Mouse (Mus musculus): ENCODE data around the gene Chn2. TPM values are rescaled to one million over a fixed set of nuclear protein-coding genes. Genes with fewer than 3 reads are reported as not detected.
A peak's percentile ranks its signal among the peaks of the same experiment; 100 is the strongest.

Gene Chn2
- total and polyA plus RNA-seq, 3 experiments, result not detected

DNA sequence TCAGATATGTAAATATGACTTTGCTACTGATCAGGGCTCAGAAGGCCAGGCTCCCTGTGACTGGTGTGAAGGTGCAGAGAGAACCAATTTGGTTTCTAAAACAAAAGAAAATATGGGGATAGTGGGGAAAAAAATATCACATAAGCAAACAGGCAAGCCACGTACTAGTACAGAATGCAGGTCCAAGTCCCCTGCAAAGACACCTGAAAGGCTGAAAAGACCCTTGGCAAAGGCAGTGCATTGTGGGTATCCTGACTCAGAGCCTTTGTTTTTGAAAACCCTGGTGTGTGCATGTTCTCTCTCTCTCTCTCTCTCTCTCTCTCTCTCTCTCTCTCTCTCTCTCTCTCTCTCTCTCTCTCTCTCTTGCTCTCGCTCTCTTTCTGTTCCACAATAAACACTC lies 80.1 kb downstream of the Chn2 start:
- dilution Hi-C loops (cut with MboI; ENCODE audit: extremely low pct_ligation_motif_present, extremely low pct_unique_long_range_greater_than_20kb, low sequenced_read_pairs), result no loop called here
- H3K27ac ChIP-seq (ENCODE audit: insufficient read depth, low read depth), result no peak overlapping the region
- no peaks in the 10 kb centered on the region for H3K27me3 ChIP-seq (replicated peaks)
- H3K4me2 ChIP-seq (ENCODE audit: insufficient read depth, low read depth, poor library complexity, severe bottlenecking), result no peak overlapping the region
- H3K4me1 ChIP-seq (ENCODE audit: control insufficient read depth in 1 of 2, insufficient read depth in 2 of 2), result peaks cover 21 to 50% of the 10 kb centered on the region in 2 experiments
- no peaks in the 10 kb centered on the region for H3K79me2 ChIP-seq (replicated peaks; ENCODE audit: control insufficient read depth, extremely low read depth, insufficient read depth, poor library complexity, severe bottlenecking)
- no peak for DNase-seq (ENCODE audit: extremely low read depth)
- H3K9ac ChIP-seq (ENCODE audit: insufficient read depth, low read depth), result no peak overlapping the region
- in situ Hi-C loops (cut with MboI; ENCODE audit: low pct_ligation_motif_present, low pct_unique_long_range_greater_than_20kb, low sequenced_read_pairs), result no loop called here
- TF ChIP-seq RAD21 (IDR thresholded peaks at IDR 0.05; ENCODE audit: low read depth, low read length) (no peak), HCFC1 (IDR thresholded peaks at IDR 0.05; ENCODE audit: low read depth, low read length) (no peak), USF1 (IDR thresholded peaks at IDR 0.05; ENCODE audit: low read depth, low read length) (no peak), MAFK (IDR thresholded peaks at IDR 0.05; ENCODE audit: insufficient replicate concordance, low read length) (no peak), ZKSCAN1 (IDR thresholded peaks at IDR 0.05; ENCODE audit: borderline replicate concordance, low read depth, low read length) (no peak), E2F4 (IDR thresholded peaks at IDR 0.05; ENCODE audit: insufficient replicate concordance, low read depth, low read length) (no peak)
- H3K36me3 ChIP-seq (replicated peaks in 1 of 2; ENCODE audit: control insufficient read depth in 1 of 2, insufficient read depth in 1 of 2, low read length in 1 of 2), result no peaks in the 10 kb centered on the region
- H3K9me3 ChIP-seq (replicated peaks; ENCODE audit: low read length), result no peaks in the 10 kb centered on the region
- no peak overlapping the region for H3K4me3 ChIP-seq (replicated peaks in 1 of 3; ENCODE audit: low read depth in 2 of 3, low read length in 2 of 3, poor library complexity in 1 of 3)

DNA sequence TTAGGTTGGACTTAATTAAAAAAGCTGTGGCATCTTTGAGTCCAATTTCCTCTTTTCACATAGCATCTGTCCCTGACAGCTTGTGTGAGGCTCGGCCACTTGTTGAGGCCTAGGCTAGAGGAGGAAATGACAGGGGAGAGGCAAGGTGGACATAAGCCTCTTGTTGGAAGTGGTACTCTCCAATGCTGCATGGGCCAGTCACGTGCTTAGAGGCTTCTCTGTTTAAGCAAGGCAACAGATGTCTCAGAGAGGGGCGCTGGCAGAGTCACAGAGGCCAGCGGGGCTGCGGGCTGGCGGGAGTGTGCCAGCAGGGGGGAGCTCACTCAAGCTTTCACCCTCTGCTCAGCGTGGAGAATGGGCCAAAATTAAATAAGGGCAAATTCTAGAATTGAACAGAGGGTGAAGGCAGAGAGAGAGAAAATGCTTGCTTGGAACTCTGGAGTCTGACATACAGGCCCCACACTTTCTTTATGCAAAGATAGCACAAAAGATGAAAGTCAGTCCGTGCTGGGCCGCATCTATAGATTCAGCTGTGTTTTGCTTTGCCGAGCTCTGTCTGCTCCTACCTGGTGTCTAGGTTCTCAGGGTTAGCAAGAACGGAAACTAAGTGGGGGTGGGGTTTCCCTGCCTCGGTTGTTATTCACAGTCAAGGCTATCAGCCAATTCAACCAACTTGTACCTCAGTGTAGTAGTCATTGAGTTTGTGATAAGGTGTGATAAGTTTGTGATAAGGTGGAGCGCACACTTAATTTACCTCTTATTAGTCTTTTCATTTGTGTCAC lies 80.7 kb downstream of the Chn2 start:
- no peaks in the 10 kb centered on the region for H3K79me2 ChIP-seq (replicated peaks; ENCODE audit: control insufficient read depth, extremely low read depth, insufficient read depth, poor library complexity, severe bottlenecking)
- no peak overlapping the region for H3K4me2 ChIP-seq (ENCODE audit: insufficient read depth, low read depth, poor library complexity, severe bottlenecking)
- H3K4me1 ChIP-seq (ENCODE audit: control insufficient read depth in 1 of 2, insufficient read depth in 2 of 2), result peaks cover 21 to 50% of the 10 kb centered on the region in 2 experiments
- H3K36me3 ChIP-seq (replicated peaks in 1 of 2; ENCODE audit: control insufficient read depth in 1 of 2, insufficient read depth in 1 of 2, low read length in 1 of 2), result no peaks in the 10 kb centered on the region
- no peak overlapping the region for H3K9ac ChIP-seq (ENCODE audit: insufficient read depth, low read depth)
- no peak for TF ChIP-seq CHD1 (IDR thresholded peaks at IDR 0.05; ENCODE audit: low read depth, low read length)
- peak; percentile 69 for TF ChIP-seq BHLHE40 (IDR thresholded peaks at IDR 0.05; ENCODE audit: low read depth, low read length)
- TF ChIP-seq IRF4 (IDR thresholded peaks at IDR 0.05; ENCODE audit: low read depth, low read length), result no peak
- TF ChIP-seq MAX (IDR thresholded peaks at IDR 0.05; ENCODE audit: low read length), result no peak
- DNase-seq (ENCODE audit: extremely low read depth), result no peak
- no peaks in the 10 kb centered on the region for H3K27me3 ChIP-seq (replicated peaks)
- no peaks in the 10 kb centered on the region for H3K9me3 ChIP-seq (replicated peaks; ENCODE audit: low read length)
- no peak overlapping the region for H3K27ac ChIP-seq (ENCODE audit: insufficient read depth, low read depth)
- no peak overlapping the region for H3K4me3 ChIP-seq (replicated peaks in 1 of 3; ENCODE audit: low read depth in 2 of 3, low read length in 2 of 3, poor library complexity in 1 of 3)
- dilution Hi-C loops (cut with MboI; ENCODE audit: extremely low pct_ligation_motif_present, extremely low pct_unique_long_range_greater_than_20kb, low sequenced_read_pairs) (no loop called here), in situ Hi-C loops (cut with MboI; ENCODE audit: low pct_ligation_motif_present, low pct_unique_long_range_greater_than_20kb, low sequenced_read_pairs) (no loop called here)

DNA sequence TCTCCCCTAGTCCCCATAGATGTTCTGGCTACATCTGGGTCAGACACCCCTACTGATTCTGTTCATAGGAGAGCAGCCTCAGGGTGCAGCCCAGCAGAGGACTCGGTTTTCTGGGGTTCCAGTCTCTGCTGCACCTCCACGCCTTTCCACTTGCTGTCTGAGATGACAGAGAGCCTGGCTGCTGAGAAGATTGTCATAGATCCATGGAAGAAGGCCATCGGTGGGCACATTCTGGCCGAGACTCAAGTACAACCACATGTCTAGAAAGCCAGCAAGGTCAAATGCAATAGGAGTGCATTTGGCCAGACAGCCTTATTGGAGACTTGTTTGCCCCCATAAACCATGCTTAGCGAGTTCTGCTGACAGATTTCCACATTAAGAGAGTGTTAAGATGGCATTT lies 81.5 kb downstream of the Chn2 start:
- in situ Hi-C loops (cut with MboI; ENCODE audit: low pct_ligation_motif_present, low pct_unique_long_range_greater_than_20kb, low sequenced_read_pairs) (no loop called here), dilution Hi-C loops (cut with MboI; ENCODE audit: extremely low pct_ligation_motif_present, extremely low pct_unique_long_range_greater_than_20kb, low sequenced_read_pairs) (no loop called here)
- Histone ChIP-seq H3K4me3 (replicated peaks in 1 of 3; ENCODE audit: low read depth in 2 of 3, low read length in 2 of 3, poor library complexity in 1 of 3) (no peak overlapping the region), H3K4me1 (ENCODE audit: control insufficient read depth in 1 of 2, insufficient read depth in 2 of 2) (peaks cover 21 to 46% of the 10 kb centered on the region in 2 experiments), H3K27me3 (replicated peaks) (no peaks in the 10 kb centered on the region), H3K36me3 (replicated peaks in 1 of 2; ENCODE audit: control insufficient read depth in 1 of 2, insufficient read depth in 1 of 2, low read length in 1 of 2) (no peaks in the 10 kb centered on the region), H3K79me2 (replicated peaks; ENCODE audit: control insufficient read depth, extremely low read depth, insufficient read depth, poor library complexity, severe bottlenecking) (no peaks in the 10 kb centered on the region), H3K9me3 (replicated peaks; ENCODE audit: low read length) (no peaks in the 10 kb centered on the region), H3K4me2 (ENCODE audit: insufficient read depth, low read depth, poor library complexity, severe bottlenecking) (no peak overlapping the region), H3K27ac (ENCODE audit: insufficient read depth, low read depth) (no peak overlapping the region), H3K9ac (ENCODE audit: insufficient read depth, low read depth) (no peak overlapping the region)
- TF ChIP-seq JUND (conservative IDR thresholded peaks at IDR 0.05; ENCODE audit: low read depth, low read length) (no peak), IRF4 (IDR thresholded peaks at IDR 0.05; ENCODE audit: low read depth, low read length) (no peak), MAX (IDR thresholded peaks at IDR 0.05; ENCODE audit: low read length) (no peak), POLR2AphosphoS2 (IDR thresholded peaks at IDR 0.05; ENCODE audit: low read depth, low read length) (no peak), MAZ (IDR thresholded peaks at IDR 0.05; ENCODE audit: low read depth, low read length) (no peak), KAT2A (IDR thresholded peaks at IDR 0.05; ENCODE audit: insufficient replicate concordance, low read length) (no peak), RCOR1 (conservative IDR thresholded peaks at IDR 0.05; ENCODE audit: low read depth, low read length) (no peak), TCF12 (IDR thresholded peaks at IDR 0.05; ENCODE audit: low read depth, low read length) (no peak), JUN (IDR thresholded peaks at IDR 0.05; ENCODE audit: insufficient read depth, low read depth, low read length) (no peak), MYC (IDR thresholded peaks at IDR 0.05; ENCODE audit: low read depth, low read length) (no peak), TBP (conservative IDR thresholded peaks at IDR 0.05; ENCODE audit: low read depth, low read length) (no peak), POLR2A (IDR thresholded peaks at IDR 0.05; ENCODE audit: low read depth, low read length) (no peak), SMC3 (IDR thresholded peaks at IDR 0.05; ENCODE audit: low read depth, low read length) (no peak), CHD1 (IDR thresholded peaks at IDR 0.05; ENCODE audit: low read depth, low read length) (no peak), ZNF384 (IDR thresholded peaks at IDR 0.05; ENCODE audit: low read depth, low read length) (no peak), USF2 (conservative IDR thresholded peaks at IDR 0.05; ENCODE audit: low read depth, low read length) (no peak)
- DNase-seq (ENCODE audit: extremely low read depth), result no peak
